Mouse (Mus musculus): ENCODE measurements around the gene Idi1.

- TF ChIP-seq CTCF (IDR thresholded peaks at IDR 0.05; ENCODE audit: insufficient read depth, low read length) (no peak), POLR2A (IDR thresholded peaks at IDR 0.05; ENCODE audit: borderline replicate concordance, extremely low read depth, low read depth, low read length) (no peak)
Measured at GRCm38 (mm10) chr13:8842273-8842672, 43.0 kb upstream of the Idi1 start.

Measured in lung, adult 2 months (tissue).